Mouse (Mus musculus) spleen, adult 2 months (tissue): ENCODE measurements around the gene Cryba1.

Experiments
- CTCF ChIP-seq: fragments of 200-500 bp; IDR thresholded peaks from 2 replicates; pipeline ENCODE4 v1.5.1; 2011; ENCODE audit warnings: mild to moderate bottlenecking, inconsistent platforms; ENCODE audit not compliant: insufficient read depth, insufficient read length, insufficient replicate concordance; ENCODE audit errors: extremely low read depth
- POLR2A ChIP-seq: fragments of 200-500 bp; IDR thresholded peaks from 2 replicates; pipeline ENCODE4 v1.6.1; 2011; ENCODE audit warnings: low read depth, low read length, inconsistent platforms

DNA sequence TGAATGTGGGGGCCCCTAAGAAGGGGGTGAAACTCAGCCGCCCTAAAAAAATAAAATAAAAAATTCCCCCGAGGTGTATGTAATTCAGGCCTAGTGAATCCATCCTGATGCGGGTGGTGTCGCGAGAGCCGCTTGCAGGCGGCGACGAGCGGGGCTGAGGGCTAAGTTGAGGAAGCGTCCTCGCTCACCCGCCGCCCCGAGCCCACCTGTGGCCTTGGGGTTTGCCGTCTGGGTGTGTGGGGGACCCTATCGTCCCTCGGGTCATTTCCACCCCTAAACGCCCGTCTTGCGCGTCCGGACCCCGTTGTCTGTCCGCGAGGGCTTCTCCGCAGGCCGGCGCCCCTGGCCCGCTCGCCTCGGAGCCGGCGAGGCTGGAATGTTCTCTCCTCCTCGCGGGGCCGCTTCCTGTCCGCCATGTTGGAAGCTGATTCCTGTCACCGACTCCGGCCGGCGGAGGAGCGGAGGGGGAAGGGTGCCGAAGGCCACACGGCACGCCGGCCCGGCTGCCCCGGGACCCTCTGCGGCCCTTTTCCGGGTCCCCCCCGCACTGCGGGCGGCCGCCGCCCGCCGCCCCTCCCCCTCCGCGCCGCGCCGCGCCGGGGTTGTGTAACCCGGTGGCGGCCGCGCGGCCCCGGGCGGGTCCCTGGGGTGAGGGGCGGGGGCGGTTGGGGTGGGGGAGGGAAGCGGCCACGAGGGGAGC, 38.1 kb downstream of the Cryba1 start:
- TF ChIP-seq POLR2A = no peak
- TF ChIP-seq CTCF = no peak
